Mouse (Mus musculus): ENCODE measurements at regions not wholly inside any gene's neighbourhood (a gene's known extent, or its start where the extent isn't known, plus 50 kb on each side); places are given as distances from the start of the nearest gene placed in this dataset.

GRCm38 (mm10) chr8:82265745-82266144 lies 137.3 kb downstream of the Il15 start:
- DNase-seq (ENCODE audit: low read depth, low spot score): no peak

- no peak for DNase-seq (ENCODE audit: low read depth, low spot score)
These were observed 140.8 kb downstream of the Il15 start for GRCm38 (mm10) chr8:82262196-82262595.

GRCm38 (mm10) chr8:82260613-82261012 lies 142.4 kb downstream of the Il15 start:
- no peak for DNase-seq (ENCODE audit: low read depth, low spot score)

- no peak for DNase-seq (ENCODE audit: low read depth, low spot score)
These were observed 147.2 kb downstream of the Il15 start for GRCm38 (mm10) chr8:82255815-82256214.

- DNase-seq (ENCODE audit: low read depth, low spot score): no peak
These were observed 150.6 kb downstream of the Il15 start for GRCm38 (mm10) chr8:82252406-82252805.

GRCm38 (mm10) chr8:82249841-82250577 lies 153.0 kb downstream of the Il15 start:
- no peak for DNase-seq (ENCODE audit: low read depth, low spot score)

- DNase-seq (ENCODE audit: low read depth, low spot score): no peak
These were observed 158.9 kb downstream of the Il15 start for GRCm38 (mm10) chr8:82244076-82244475.

GRCm38 (mm10) chr8:82229883-82230282 lies 173.1 kb downstream of the Il15 start:
- no peak for DNase-seq (ENCODE audit: low read depth, low spot score)

GRCm38 (mm10) chr8:82201746-82202145 lies 201.3 kb downstream of the Il15 start:
- peak; percentile 10 for DNase-seq (ENCODE audit: low read depth, low spot score)

GRCm38 (mm10) chr8:82200176-82200575 lies 202.8 kb downstream of the Il15 start:
- DNase-seq (ENCODE audit: low read depth, low spot score): no peak

GRCm38 (mm10) chr8:82196504-82196903 lies 206.5 kb downstream of the Il15 start:
- DNase-seq (ENCODE audit: low read depth, low spot score): no peak

GRCm38 (mm10) chr8:82195112-82195511 lies 207.9 kb downstream of the Il15 start:
- no peak for DNase-seq (ENCODE audit: low read depth, low spot score)

- DNase-seq (ENCODE audit: low read depth, low spot score): no peak
These were observed 212.0 kb downstream of the Il15 start for GRCm38 (mm10) chr8:82191011-82191410.

- DNase-seq (ENCODE audit: low read depth, low spot score): no peak
These were observed 215.7 kb downstream of the Il15 start for GRCm38 (mm10) chr8:82187138-82187880.

- no peak for DNase-seq (ENCODE audit: low read depth, low spot score)
These were observed 219.0 kb downstream of the Il15 start for GRCm38 (mm10) chr8:82184022-82184421.

Data from A20 (cell line).